Mouse (Mus musculus) CH12.LX (cell line): ENCODE results near the gene Fbxo28. TPM values are rescaled to one million over a fixed set of nuclear protein-coding genes. Genes with fewer than 3 reads are reported as not detected.
A peak's percentile ranks its signal among the peaks of the same experiment; 100 is the strongest.

Experiments
- DNase-seq: peaks from one replicate; pipeline ENCODE4 v3.0.0-alpha.2; 2013; ENCODE audit errors: extremely low read depth
- H3K27ac ChIP-seq: 2 replicates; pipeline ENCODE4 v1.5.1; 2012; ENCODE audit warnings: low read depth, mild to moderate bottlenecking, control low read depth, moderate library complexity; ENCODE audit not compliant: insufficient read depth
- H3K27me3 ChIP-seq: replicated peaks from 2 replicates; pipeline ENCODE3; 2012; ENCODE audit warnings: inconsistent platforms
- H3K36me3 ChIP-seq, 2 experiments: replicated peaks in 1 of 2; 2 replicates each; pipeline versions ENCODE3 to v1.6.1; 2012; ENCODE audit warnings: inconsistent platforms in 1 of 2, low read length in 1 of 2, mild to moderate bottlenecking in 1 of 2, mixed read lengths in 1 of 2, moderate library complexity in 1 of 2; ENCODE audit not compliant: control insufficient read depth in 1 of 2, insufficient read depth in 1 of 2
- H3K4me1 ChIP-seq, 2 experiments: 2 replicates each; pipeline ENCODE4 v1.6.1; 2012; ENCODE audit warnings: inconsistent platforms in 1 of 2, moderate library complexity in 1 of 2; ENCODE audit not compliant: insufficient read depth in 2 of 2, control insufficient read depth in 1 of 2
- H3K4me2 ChIP-seq: 2 replicates; pipeline ENCODE4 v1.6.1; 2012; ENCODE audit warnings: low read depth, mild to moderate bottlenecking, control low read depth; ENCODE audit not compliant: poor library complexity, insufficient read depth, severe bottlenecking
- H3K4me3 ChIP-seq, 3 experiments: fragments of 150-350 bp in 1 of 3; sonication (generic) in 1 of 3; replicated peaks in 1 of 3; 2 replicates each; pipeline versions ENCODE3 to v1.5.1; 2011 to 2012; ENCODE audit warnings: low read depth in 2 of 3, low read length in 2 of 3, mild to moderate bottlenecking in 2 of 3, moderate library complexity in 2 of 3, control low read depth in 1 of 3, improper control_type of control experiment in 1 of 3, inconsistent platforms in 1 of 3, mixed read lengths in 1 of 3; ENCODE audit not compliant: poor library complexity in 1 of 3
- H3K79me2 ChIP-seq: replicated peaks from 2 replicates; pipeline ENCODE4 v1.6.1; 2012; ENCODE audit warnings: mild to moderate bottlenecking, moderate library complexity; ENCODE audit not compliant: control insufficient read depth, poor library complexity, insufficient read depth, severe bottlenecking; ENCODE audit errors: extremely low read depth
- H3K9ac ChIP-seq: 2 replicates; pipeline ENCODE4 v1.6.1; 2012; ENCODE audit warnings: low read depth, mild to moderate bottlenecking, control low read depth, moderate library complexity; ENCODE audit not compliant: insufficient read depth
- H3K9me3 ChIP-seq: replicated peaks from 2 replicates; pipeline ENCODE3; 2012; ENCODE audit warnings: low read length, inconsistent platforms, mixed read lengths
- BHLHE40 ChIP-seq: IDR thresholded peaks from 2 replicates; pipeline ENCODE4 v1.6.1; 2011; ENCODE audit warnings: mild to moderate bottlenecking, low read depth, low read length, improper control_type of control experiment
- ETS1 ChIP-seq: conservative IDR thresholded peaks from 2 replicates; pipeline ENCODE4 v1.6.1; 2012; ENCODE audit warnings: low read depth, mild to moderate bottlenecking, inconsistent platforms, low read length, improper control_type of control experiment, moderate library complexity
- HCFC1 ChIP-seq: IDR thresholded peaks from 2 replicates; pipeline ENCODE4 v1.6.1; 2012; ENCODE audit warnings: low read depth, mild to moderate bottlenecking, inconsistent platforms, low read length, improper control_type of control experiment
- IRF4 ChIP-seq: IDR thresholded peaks from 2 replicates; pipeline ENCODE4 v1.6.1; 2014; ENCODE audit warnings: low read depth, mild to moderate bottlenecking, inconsistent platforms, low read length, improper control_type of control experiment
- KAT2A ChIP-seq: IDR thresholded peaks from 2 replicates; pipeline ENCODE4 v1.6.1; 2012; ENCODE audit warnings: low read length, improper control_type of control experiment, inconsistent platforms; ENCODE audit not compliant: insufficient replicate concordance
- MAX ChIP-seq: IDR thresholded peaks from 2 replicates; pipeline ENCODE4 v1.6.1; 2011; ENCODE audit warnings: low read length, improper control_type of control experiment
- MXI1 ChIP-seq: IDR thresholded peaks from 2 replicates; pipeline ENCODE4 v1.6.1; 2011; ENCODE audit warnings: mild to moderate bottlenecking, low read depth, low read length, improper control_type of control experiment
- MYC ChIP-seq: IDR thresholded peaks from 2 replicates; pipeline ENCODE4 v1.6.1; 2011; ENCODE audit warnings: low read depth, mild to moderate bottlenecking, improper control_type of control experiment, low read length
- NELFE ChIP-seq: IDR thresholded peaks from 2 replicates; pipeline ENCODE4 v1.6.1; 2011; ENCODE audit warnings: low read depth, low read length, improper control_type of control experiment
- POLR2A ChIP-seq: IDR thresholded peaks from 2 replicates; pipeline ENCODE4 v1.6.1; 2011; ENCODE audit warnings: low read depth, mild to moderate bottlenecking, improper control_type of control experiment, low read length
- POLR2AphosphoS2 ChIP-seq: IDR thresholded peaks from 2 replicates; pipeline ENCODE4 v1.6.1; 2011; ENCODE audit warnings: low read depth, low read length, improper control_type of control experiment
- RCOR1 ChIP-seq: conservative IDR thresholded peaks from 2 replicates; pipeline ENCODE4 v1.6.1; 2012; ENCODE audit warnings: low read depth, mild to moderate bottlenecking, inconsistent platforms, low read length, improper control_type of control experiment
- SIN3A ChIP-seq: IDR thresholded peaks from 2 replicates; pipeline ENCODE4 v1.6.1; 2012; ENCODE audit warnings: low read length, improper control_type of control experiment, inconsistent platforms
- TBP ChIP-seq: conservative IDR thresholded peaks from 2 replicates; pipeline ENCODE4 v1.6.1; 2011; ENCODE audit warnings: low read depth, low read length, improper control_type of control experiment
- TCF12 ChIP-seq: IDR thresholded peaks from 2 replicates; pipeline ENCODE4 v1.6.1; 2014; ENCODE audit warnings: low read depth, mild to moderate bottlenecking, inconsistent platforms, low read length, improper control_type of control experiment
- UBTF ChIP-seq: IDR thresholded peaks from 2 replicates; pipeline ENCODE4 v1.6.1; 2012; ENCODE audit warnings: low read depth, mild to moderate bottlenecking, inconsistent platforms, low read length, improper control_type of control experiment, moderate library complexity
- USF1 ChIP-seq: IDR thresholded peaks from 2 replicates; pipeline ENCODE4 v1.6.1; 2014; ENCODE audit warnings: low read depth, mild to moderate bottlenecking, inconsistent platforms, low read length, improper control_type of control experiment
- USF2 ChIP-seq: conservative IDR thresholded peaks from 2 replicates; pipeline ENCODE4 v1.6.1; 2011; ENCODE audit warnings: low read depth, low read length, improper control_type of control experiment
- ZC3H11A ChIP-seq: IDR thresholded peaks from 2 replicates; pipeline ENCODE4 v1.6.1; 2012; ENCODE audit warnings: low read depth, mild to moderate bottlenecking, inconsistent platforms, low read length, improper control_type of control experiment
- ZMIZ1 ChIP-seq: IDR thresholded peaks from 2 replicates; pipeline ENCODE4 v1.6.1; 2012; ENCODE audit warnings: low read depth, mild to moderate bottlenecking, inconsistent platforms, low read length, improper control_type of control experiment
- dilution Hi-C: fragments of 300-500 bp; cut with MboI; formaldehyde crosslinking; loops from 2 replicates; pipeline ENCODE4 v1.14.3; 2020; ENCODE audit warnings: low sequenced_read_pairs; ENCODE audit not compliant: extremely low pct_unique_long_range_greater_than_20kb, extremely low pct_ligation_motif_present
- in situ Hi-C: fragments of 300-500 bp; cut with MboI; formaldehyde crosslinking; loops from 3 replicates; pipeline ENCODE4 v1.14.3; 2019; ENCODE audit warnings: low sequenced_read_pairs, low pct_ligation_motif_present, low pct_unique_long_range_greater_than_20kb, mixed read lengths
- polyA plus RNA-seq: library from polyadenylated mRNA; unstranded; fragments of >175 nt; gene quantifications from 2 replicates; pipeline ENCODE4 v1.2.1, GENCODE M21; 2012; ENCODE audit warnings: low read depth; ENCODE audit not compliant: insufficient read length
- total RNA-seq, 2 experiments: library from RNA; depleted of rRNA; stranded (reverse); fragments of 300-350 nt in 1 of 2; fragments of >200 nt in 1 of 2; gene quantifications; 2 replicates each; pipeline ENCODE4 v1.2.3; 2012 to 2014

The Fbxo28 gene
- total and polyA plus RNA-seq, 3 experiments = 11.9 to 13.3 (median 12.6) TPM

DNA sequence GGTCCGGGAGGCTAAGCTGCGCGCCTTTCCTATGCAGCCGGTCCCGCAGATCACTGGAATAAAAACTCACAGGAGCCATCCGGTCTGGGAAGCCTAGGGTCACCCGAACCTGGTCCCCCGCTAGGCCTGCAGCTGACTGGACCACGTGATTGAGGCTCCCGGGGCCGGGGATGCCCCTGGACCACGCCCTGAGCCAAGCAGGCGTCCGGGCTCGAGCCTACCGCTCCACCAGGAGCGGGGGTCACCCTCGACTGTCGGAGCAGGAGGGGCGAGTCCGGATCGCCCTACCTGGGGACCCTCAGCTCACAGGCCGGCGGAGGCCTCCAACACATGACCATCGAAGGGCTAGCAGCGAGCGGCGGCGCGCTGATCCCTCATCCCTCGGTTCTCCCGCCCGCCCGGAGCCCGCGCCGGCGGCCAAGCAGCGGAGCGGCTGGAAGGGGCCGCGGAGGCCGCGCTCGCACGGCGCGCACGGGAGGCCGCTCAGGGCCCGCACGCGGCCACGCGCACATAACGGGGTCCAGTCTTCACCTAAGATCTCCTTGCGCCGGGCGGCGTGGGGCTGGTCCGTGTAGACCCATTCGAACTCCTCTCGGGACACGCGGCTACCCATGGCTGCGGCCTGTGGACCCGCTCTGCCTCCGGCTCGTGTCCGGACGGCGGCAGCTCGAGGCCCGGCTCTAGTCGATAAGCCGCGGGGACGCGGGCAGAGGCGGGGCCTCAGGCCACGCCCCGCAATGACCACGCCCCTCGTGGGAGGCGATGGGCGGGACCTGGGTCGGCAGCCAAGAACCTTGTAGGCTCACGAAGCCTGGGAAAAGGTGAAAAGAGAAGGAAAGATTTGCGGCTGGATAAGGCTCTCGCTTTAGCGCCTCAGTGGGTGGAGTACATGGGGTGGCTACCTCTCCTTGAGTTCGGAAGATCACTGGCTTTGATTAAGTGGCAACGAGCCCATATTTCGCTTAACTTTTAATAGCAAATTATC, 59.0 kb downstream of the Fbxo28 start, which contains the start of gene Degs1:
Degs1 (minus strand) TSS at position 714 of the 985 bp plus-strand sequence.
- in situ Hi-C loops = no loop called here
- TF ChIP-seq USF1 = peak; percentile 89
- peak; percentile 42 for TF ChIP-seq IRF4
- TF ChIP-seq ZMIZ1 = peak; percentile 94
- TF ChIP-seq POLR2A = peak; percentile 98
- no peak for TF ChIP-seq ZC3H11A
- peak; percentile 57; the same call in 1 of the 2 replicates for TF ChIP-seq MYC
- TF ChIP-seq MXI1 = peak; percentile 93
- peak; percentile 77 for TF ChIP-seq SIN3A
- no peak for TF ChIP-seq POLR2AphosphoS2
- 0 out of 2 replicates have a peak, but pooled peaks have one; percentile 29 for TF ChIP-seq TBP
- peak; percentile 83; the same call in 1 of the 2 replicates for TF ChIP-seq TCF12
- TF ChIP-seq MAX = peak; percentile 89
- TF ChIP-seq KAT2A = no peak
- peak; percentile 93 for TF ChIP-seq NELFE
- peak; percentile 75 for TF ChIP-seq USF2
- TF ChIP-seq BHLHE40 = peak; percentile 74
- no peak for TF ChIP-seq RCOR1
- peak; percentile 65 for TF ChIP-seq ETS1
- peak; percentile 80; the same call in 1 of the 2 replicates for TF ChIP-seq UBTF
- peak; percentile 45; the same call in 1 of the 2 replicates for TF ChIP-seq HCFC1
- dilution Hi-C loops = no loop called here
- Histone ChIP-seq H3K4me2 (peak within 1 kb of the TSS; percentile 90), H3K27ac (peak within 1 kb of the TSS; percentile 84), H3K4me1 (peaks cover 12 to 27% of the 10 kb centered on the region in 2 experiments), H3K36me3 (peaks cover 18 to 29% of the 10 kb centered on the region in 2 experiments), H3K27me3 (no peaks in the 10 kb centered on the region), H3K4me3 (peak within 1 kb of the TSS; percentile 77 to 89 (median 88)), H3K9ac (peak within 1 kb of the TSS; percentile 94), H3K9me3 (no peaks in the 10 kb centered on the region), H3K79me2 (peaks cover 38% of the 10 kb centered on the region)
- DNase-seq = peak; percentile 79
